Mouse (Mus musculus) neutrophil, adult 5-6 weeks (primary cell): ENCODE results near the gene Tdgf1. TPM values are rescaled to one million over a fixed set of nuclear protein-coding genes. Genes with fewer than 3 reads are reported as not detected.

Experiments
- ATAC-seq: fragments of 151-379, 151-347 bp; 2 replicates; pipeline ENCODE4 v1.8.0; 2017; ENCODE audit warnings: mild to moderate bottlenecking, moderate TSS enrichment; ENCODE audit not compliant: insufficient number of reproducible peaks, poor library complexity, low FRiP score, severe bottlenecking; ENCODE audit errors: extremely low read depth
- total RNA-seq: library from RNA; stranded (forward); fragments of 200-1000 nt; gene quantifications from 2 replicates; pipeline ENCODE4 v1.2.3, GENCODE M21; 2017

Tdgf1 gene
- total RNA-seq, 1 experiment from 2014 or later: 1.0 TPM

DNA sequence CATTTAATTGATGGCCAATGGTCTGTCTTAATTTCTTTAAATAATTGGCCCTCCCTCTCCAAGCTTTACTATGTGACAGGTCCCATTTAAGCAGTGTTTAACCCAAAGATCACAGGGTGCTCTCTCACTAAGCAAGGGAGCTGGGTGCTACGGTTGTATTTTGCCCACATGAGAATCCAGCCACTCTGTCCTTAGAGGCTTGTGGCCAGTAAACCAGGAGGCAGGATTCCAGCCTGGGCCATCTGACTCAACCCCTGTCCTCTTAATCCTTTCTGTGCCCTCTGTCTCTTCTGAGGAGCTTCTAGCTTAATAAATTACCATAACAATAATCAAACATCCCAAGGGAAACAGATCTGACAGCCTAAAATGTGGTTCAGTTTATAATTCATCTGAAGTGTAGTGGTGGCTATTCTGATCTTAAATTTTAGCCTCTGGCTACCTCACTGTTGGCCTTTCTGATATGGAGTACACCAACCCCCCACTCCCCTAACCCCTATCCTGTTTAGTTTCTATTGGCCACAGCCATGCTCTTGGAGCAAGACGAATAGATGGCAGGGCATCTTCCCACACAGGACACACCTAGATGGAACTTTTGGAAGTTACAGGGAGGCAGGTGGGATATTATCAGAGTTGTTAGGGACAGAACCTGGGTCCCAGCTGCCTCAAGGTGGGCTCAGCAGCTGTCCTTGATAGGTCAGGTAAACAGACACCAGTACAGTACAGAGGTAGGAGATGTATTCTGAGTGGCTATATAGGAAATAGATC is 8.9 kb upstream of the Tdgf1 start:
- no peak for ATAC-seq

DNA sequence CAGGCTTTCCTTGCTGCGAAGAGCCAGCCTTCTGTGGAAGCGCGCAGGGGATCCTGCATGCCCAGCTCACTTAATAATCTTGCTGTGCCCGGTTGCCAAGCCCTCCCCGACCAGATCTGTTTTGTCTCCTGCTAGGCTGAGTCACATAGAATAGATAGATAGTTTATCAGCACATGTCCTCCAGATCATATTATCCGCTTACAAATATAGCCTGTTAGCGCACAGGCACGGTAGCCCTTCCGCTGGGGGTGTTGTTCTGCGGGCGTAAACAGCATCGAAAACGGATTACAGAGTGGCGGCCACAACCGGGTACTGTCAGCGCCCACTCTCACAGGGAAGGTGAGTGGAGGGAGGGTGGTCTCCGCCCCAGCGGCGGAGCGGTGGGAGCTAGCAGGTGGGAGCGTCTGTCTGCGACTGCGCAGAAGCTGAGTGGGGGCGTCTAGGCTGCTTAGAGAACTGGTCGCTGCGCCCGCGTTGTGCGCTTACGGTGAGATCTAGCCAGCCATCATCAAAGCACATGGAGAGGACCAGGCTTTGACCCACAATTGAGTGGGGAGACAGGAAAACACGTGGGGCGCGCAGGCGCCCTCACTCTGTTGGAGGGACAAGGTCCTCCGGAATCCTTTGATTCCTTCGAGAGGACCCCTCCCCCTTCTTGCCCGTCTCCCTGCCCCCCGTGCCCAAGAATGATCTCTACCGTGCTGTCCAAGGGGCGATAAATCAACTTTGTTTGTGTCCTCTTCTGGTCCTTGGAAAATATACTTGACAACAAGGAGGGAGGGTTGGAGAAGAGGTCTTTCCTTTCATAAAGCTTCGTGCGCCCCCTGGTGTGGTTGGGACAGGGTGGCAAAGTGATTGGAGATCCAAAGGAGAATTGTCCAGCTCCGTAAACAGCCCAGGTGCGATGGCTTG is 7.8 kb upstream of the Tdgf1 start:
- no peak for ATAC-seq

GRCm38 (mm10) chr9:110952931-110953549 is 7.1 kb upstream of the Tdgf1 start:
- ATAC-seq: no peak

- no peak for ATAC-seq
Measured at GRCm38 (mm10) chr9:110952398-110952797, 6.4 kb upstream of the Tdgf1 start.

- ATAC-seq: no peak
Measured at GRCm38 (mm10) chr9:110951866-110952265, 5.9 kb upstream of the Tdgf1 start.

- no peak for ATAC-seq
Measured at GRCm38 (mm10) chr9:110951397-110951796, 5.4 kb upstream of the Tdgf1 start, which contains the start of gene Lrrc2. Gene Lrrc2 (plus strand): TSS chr9:110951545.

- no peak for ATAC-seq
Measured at GRCm38 (mm10) chr9:110950109-110950508, 4.2 kb upstream of the Tdgf1 start.

GRCm38 (mm10) chr9:110948813-110949310 is 2.9 kb upstream of the Tdgf1 start:
- ATAC-seq: no peak

GRCm38 (mm10) chr9:110947900-110948299 is 1.9 kb upstream of the Tdgf1 start:
- no peak for ATAC-seq

DNA sequence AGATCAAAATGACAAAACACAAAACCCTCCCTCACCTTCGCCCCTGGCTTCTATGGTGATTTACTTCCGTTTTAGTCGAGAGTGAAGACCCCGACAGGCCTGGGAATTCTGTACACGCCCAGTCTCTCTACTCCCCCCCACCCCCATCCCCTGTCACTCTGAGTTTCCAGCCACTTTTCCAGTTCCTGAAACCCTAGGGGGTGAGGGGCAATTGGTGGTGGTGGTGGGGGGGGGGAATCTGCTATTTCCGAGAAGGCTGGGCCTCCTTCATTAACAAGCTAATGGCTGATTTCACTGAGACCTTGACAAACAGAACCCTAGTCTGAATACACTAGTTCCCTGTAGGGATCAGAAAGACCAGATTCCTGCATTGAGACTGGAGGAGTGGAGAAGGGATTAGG is 1.3 kb upstream of the Tdgf1 start:
- ATAC-seq: no peak

DNA sequence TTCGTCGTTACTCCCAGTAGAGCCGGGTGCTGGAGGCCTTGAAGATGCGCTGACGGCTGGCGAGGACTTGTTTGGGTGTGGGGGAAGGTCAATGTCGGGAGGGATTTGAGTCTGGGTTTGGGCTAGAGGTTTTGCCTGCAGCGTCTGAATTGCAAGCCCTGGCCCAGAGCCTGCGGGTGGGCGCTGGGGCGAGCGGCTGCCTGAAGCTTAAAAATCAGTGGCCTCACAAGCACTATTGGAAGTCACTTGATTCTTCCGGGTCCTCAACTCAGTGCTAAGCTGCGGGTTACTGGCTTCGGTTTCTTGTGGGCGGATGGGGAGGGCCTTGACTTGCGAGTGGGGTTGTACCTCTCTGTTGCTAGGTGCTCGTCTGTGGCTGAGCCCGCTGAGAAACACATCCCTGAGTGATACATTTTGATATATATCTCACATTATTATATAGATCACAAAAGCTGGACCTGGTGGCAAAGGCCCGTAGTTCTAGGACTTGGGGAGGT is 638 bp upstream of the Tdgf1 start:
- peak; percentile 33; the same call in 1 of the 2 replicates for ATAC-seq

- no peak for ATAC-seq
Measured at GRCm38 (mm10) chr9:110945343-110945742, 615 bp downstream of the Tdgf1 start.

- ATAC-seq: no peak
Measured at GRCm38 (mm10) chr9:110944265-110944664, 1.7 kb downstream of the Tdgf1 start.

GRCm38 (mm10) chr9:110937506-110938490 is 8.2 kb downstream of the Tdgf1 start:
- no peak for ATAC-seq

GRCm38 (mm10) chr9:110935941-110936340 is 10.0 kb downstream of the Tdgf1 start:
- ATAC-seq: no peak

DNA sequence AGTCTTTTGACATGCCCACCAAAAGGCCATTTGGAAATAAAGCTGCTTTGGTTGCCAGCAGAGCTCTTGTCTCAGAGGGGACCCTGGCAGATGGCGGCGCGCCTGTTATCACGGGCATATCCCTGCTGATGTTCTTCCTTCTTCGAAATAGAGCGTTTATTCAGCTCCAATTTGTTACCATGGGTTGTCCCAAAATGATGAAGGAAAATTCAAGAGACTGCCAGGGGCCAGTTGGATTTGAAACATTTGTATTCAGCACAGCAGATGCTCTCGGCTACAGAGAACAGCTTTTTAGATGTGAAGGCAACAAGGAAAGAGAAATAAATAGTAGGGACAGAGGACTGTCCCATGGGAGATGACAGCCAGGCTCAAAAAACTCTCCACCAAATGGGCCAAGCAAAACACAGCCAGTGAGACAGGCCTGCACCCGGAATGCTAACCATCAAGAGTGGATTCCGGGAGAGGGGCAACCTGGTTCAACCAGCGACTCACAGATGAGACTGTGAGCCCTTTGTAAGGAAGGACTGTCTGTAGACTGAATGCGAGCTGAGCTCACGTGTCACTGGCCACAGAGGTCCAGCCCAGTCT is 12.0 kb downstream of the Tdgf1 start:
- no peak for ATAC-seq

- no peak for ATAC-seq
Measured at GRCm38 (mm10) chr9:110931573-110931972, 14.4 kb downstream of the Tdgf1 start.

GRCm38 (mm10) chr9:110922759-110923158 is 23.2 kb downstream of the Tdgf1 start:
- ATAC-seq: no peak
